Mouse (Mus musculus) midbrain, postnatal 0 days (tissue): Measurements from ENCODE around the gene Gucy1a1. TPM values are rescaled to one million over a fixed set of nuclear protein-coding genes. Genes with fewer than 3 reads are reported as not detected.

ENCODE experiments used
- ATAC-seq: fragments of 200-750 bp; cut with Nextera tagmentation; 2 replicates; pipeline ENCODE4 v1.8.0; 2017; ENCODE audit warnings: moderate number of reproducible peaks, mild to moderate bottlenecking, moderate TSS enrichment, moderate library complexity; ENCODE audit not compliant: low FRiP score
- DNase-seq: peaks from one replicate; pipeline ENCODE4 v3.0.0-alpha.2; 2015; ENCODE audit warnings: low spot score
- H3K27ac ChIP-seq: fragments of 300-500 bp; sonication (generic); 2 replicates; pipeline ENCODE4 v1.5.1; 2014; ENCODE audit warnings: low read depth, mild to moderate bottlenecking, low read length, mixed read lengths
- H3K27me3 ChIP-seq: fragments of 300-500 bp; sonication (generic); 2 replicates; pipeline ENCODE4 v1.6.1; 2014; ENCODE audit warnings: low read length, control low read depth, mixed read lengths; ENCODE audit not compliant: insufficient read depth
- H3K36me3 ChIP-seq: fragments of 300-500 bp; sonication (generic); 2 replicates; pipeline ENCODE4 v1.6.1; 2014; ENCODE audit warnings: low read length, control low read depth, mixed read lengths; ENCODE audit not compliant: insufficient read depth
- H3K4me1 ChIP-seq: fragments of 300-500 bp; sonication (generic); 2 replicates; pipeline ENCODE4 v1.6.1; 2014; ENCODE audit warnings: mild to moderate bottlenecking, control low read depth, antibody characterized with exemption, low read length, mixed read lengths; ENCODE audit not compliant: insufficient read depth
- H3K4me2 ChIP-seq: fragments of 300-500 bp; sonication (generic); 2 replicates; pipeline ENCODE4 v1.6.1; 2014; ENCODE audit warnings: low read depth, mild to moderate bottlenecking, low read length, mixed read lengths; ENCODE audit not compliant: poor library complexity, severe bottlenecking
- H3K4me3 ChIP-seq: fragments of 300-500 bp; sonication (generic); 2 replicates; pipeline ENCODE4 v1.5.1; 2014; ENCODE audit warnings: low read depth, mild to moderate bottlenecking, low read length, moderate library complexity
- H3K9ac ChIP-seq: fragments of 300-500 bp; sonication (generic); replicated peaks from 2 replicates; pipeline ENCODE4 v1.6.1; 2014; ENCODE audit warnings: mild to moderate bottlenecking, low read length, moderate library complexity, mixed read lengths; ENCODE audit not compliant: poor library complexity, severe bottlenecking
- H3K9me3 ChIP-seq: fragments of 300-500 bp; sonication (generic); 2 replicates; pipeline ENCODE4 v1.6.1; 2016; ENCODE audit warnings: low read length, control low read depth
- CTCF ChIP-seq: IDR thresholded peaks from 2 replicates; pipeline ENCODE4 v1.5.1; 2016; ENCODE audit warnings: antibody characterized with exemption, mild to moderate bottlenecking
- WGBS: fragments of 180-500 bp; shearing (Covaris S2); extraction: QIAGEN DNeasy Blood & Tissue Kit; methylation state at CpG from one replicate; pipeline ENCODE4 v1.1.7; 2014; 5-methylcytosine and 5-hydroxymethylcytosine counted together
- polyA plus RNA-seq: library from polyadenylated mRNA; unstranded; fragments of >200 nt; fragmentation: Nextera tagmentation; extraction: Ambion mirVana; gene quantifications from 2 replicates; pipeline ENCODE4 v1.2.1, GENCODE M21; 2015
- total RNA-seq: library from RNA; depleted of rRNA; stranded (reverse); fragments of >200 nt; gene quantifications from 2 replicates; pipeline ENCODE4 v1.2.3, GENCODE M21; 2014

Gucy1a1 gene
- total and polyA plus RNA-seq, 2 experiments from 2014 or later, result 21.4 to 45.7 TPM

DNA sequence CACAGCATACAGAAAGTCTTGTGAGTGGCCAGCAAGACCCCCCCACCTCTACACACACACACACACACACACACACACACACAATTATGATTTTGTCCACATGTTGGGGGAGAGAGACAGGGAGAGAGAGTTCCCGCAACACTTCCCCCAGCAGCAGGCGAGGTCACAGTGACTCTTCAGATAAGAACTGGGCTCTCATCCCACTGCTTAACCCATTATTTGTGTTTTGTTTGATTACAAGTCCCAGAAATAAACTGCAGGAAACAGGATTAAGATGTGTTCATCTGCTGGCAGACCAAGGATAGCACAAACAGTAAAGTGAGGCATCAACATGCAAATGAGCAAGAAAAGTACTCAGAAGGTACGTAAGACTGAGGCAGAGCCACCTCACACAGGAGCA lies 33.6 kb downstream of the Gucy1a1 start:
- H3K4me2 ChIP-seq, result no peak overlapping the region
- ATAC-seq, result no peak
- WGBS, result 68% methylated on average over 3 of the region's 3 CpGs
- no peaks in the 10 kb centered on the region for H3K36me3 ChIP-seq
- H3K27ac ChIP-seq, result no peak overlapping the region
- no peaks in the 10 kb centered on the region for H3K4me1 ChIP-seq
- H3K9me3 ChIP-seq, result no peaks in the 10 kb centered on the region
- no peaks in the 10 kb centered on the region for H3K27me3 ChIP-seq
- H3K4me3 ChIP-seq, result no peak overlapping the region
- no peak overlapping the region for H3K9ac ChIP-seq
- no peak for DNase-seq
- TF ChIP-seq CTCF, result no peak

DNA sequence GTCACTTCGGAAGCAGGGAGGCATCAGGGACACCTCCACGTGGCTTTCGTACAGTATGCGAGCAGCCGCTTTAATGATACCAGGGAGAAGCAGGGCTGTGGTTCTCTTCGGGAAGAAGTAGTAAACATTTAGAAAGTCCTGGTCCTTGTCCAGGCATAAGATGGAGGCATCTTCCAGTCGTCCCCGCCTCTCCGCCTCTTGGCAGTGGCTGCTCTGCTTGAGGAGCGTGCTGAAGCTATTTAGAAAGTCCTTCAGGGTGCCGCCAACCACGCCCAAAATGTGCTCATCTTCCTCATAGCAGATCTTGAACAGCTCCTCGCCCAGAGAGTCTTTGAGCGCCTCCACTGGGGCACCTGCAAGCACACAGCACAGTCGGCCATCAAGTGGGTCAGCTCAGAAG lies 36.6 kb downstream of the Gucy1a1 start:
- 96% methylated on average over 15 of the region's 15 CpGs for WGBS
- no peak for ATAC-seq

DNA sequence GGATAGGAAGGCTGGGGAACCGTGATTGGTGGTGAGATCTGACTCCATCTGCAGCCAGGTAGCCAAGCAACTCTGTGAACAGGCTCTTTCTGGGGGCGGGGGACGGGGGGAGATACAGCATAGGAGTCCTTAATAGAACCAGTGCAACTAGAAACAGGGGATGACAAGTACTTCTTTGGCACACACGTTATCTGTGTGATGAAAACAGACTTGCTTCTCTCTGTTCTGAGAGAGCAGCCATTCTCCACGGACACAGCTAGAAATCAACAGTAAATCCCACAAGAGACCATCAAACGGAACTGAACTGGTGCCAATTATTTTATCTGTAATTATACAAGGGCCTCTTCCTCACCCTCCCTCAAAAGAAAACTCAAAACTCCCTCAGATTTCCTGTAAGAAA lies 41.4 kb downstream of the Gucy1a1 start:
- WGBS, result 64% methylated on average over 6 of the region's 6 CpGs
- no peak for ATAC-seq
- no peak for TF ChIP-seq CTCF

More for the DNA sequence above, 36.6 kb downstream of the Gucy1a1 start:
- Histone ChIP-seq H3K9ac (no peak overlapping the region), H3K4me1 (no peaks in the 10 kb centered on the region), H3K27me3 (no peaks in the 10 kb centered on the region), H3K4me3 (no peak overlapping the region), H3K9me3 (no peaks in the 10 kb centered on the region), H3K27ac (no peak overlapping the region), H3K36me3 (no peaks in the 10 kb centered on the region), H3K4me2 (no peak overlapping the region)
- DNase-seq, result no peak
- no peak for TF ChIP-seq CTCF

DNA sequence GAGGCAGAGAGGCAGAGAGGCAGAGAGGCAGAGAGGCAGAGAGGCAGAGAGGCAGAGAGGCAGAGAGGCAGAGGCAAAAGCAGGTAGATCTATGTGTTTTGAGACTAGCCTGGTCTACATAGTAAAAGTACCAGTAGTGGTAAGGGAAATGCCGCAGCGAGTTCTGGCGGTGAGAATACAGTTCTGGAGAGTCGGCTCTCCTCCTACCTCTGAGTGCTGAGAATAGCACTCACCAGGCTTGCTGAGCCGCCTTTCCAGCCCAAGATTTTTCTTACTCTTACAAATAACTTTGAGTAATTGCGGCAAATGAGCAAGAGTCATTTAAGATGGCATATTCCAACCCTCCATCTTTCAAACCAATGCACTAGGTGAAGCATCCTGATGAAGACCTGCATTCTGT lies 46.5 kb downstream of the Gucy1a1 start:
- DNase-seq (no peak), ATAC-seq (no peak)
- Histone ChIP-seq H3K4me3 (no peak overlapping the region), H3K27ac (no peak overlapping the region), H3K4me1 (no peaks in the 10 kb centered on the region), H3K9ac (no peak overlapping the region), H3K36me3 (no peaks in the 10 kb centered on the region), H3K9me3 (no peaks in the 10 kb centered on the region), H3K27me3 (no peaks in the 10 kb centered on the region), H3K4me2 (no peak overlapping the region)
- no peak for TF ChIP-seq CTCF
- WGBS, result 83% methylated on average over 6 of the region's 6 CpGs

More for the DNA sequence above, 41.4 kb downstream of the Gucy1a1 start:
- Histone ChIP-seq H3K27me3 (no peaks in the 10 kb centered on the region), H3K4me3 (no peak overlapping the region), H3K27ac (no peak overlapping the region), H3K36me3 (no peaks in the 10 kb centered on the region), H3K9me3 (no peaks in the 10 kb centered on the region), H3K9ac (no peak overlapping the region), H3K4me1 (no peaks in the 10 kb centered on the region), H3K4me2 (no peak overlapping the region)
- DNase-seq, result no peak

DNA sequence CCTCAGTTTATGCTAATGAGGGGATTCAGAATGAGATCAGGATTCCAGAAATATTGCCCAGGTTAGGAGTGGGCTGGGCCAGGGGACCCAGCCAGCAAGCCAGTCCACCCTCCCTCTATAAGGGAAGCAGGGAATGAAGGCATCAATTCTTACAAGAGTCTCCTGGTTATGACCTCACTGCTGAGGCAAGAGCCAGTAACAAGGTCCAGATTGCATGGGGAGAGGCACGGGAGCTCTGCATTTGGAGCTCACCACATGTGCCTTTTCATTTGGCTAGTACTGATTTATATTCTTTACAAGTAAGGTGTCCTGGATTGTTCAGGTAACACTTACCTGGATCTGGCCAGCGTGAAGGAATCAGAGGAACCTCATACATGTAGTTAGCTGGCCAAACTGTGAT lies 48.8 kb downstream of the Gucy1a1 start:
- Histone ChIP-seq H3K27me3 (no peaks in the 10 kb centered on the region), H3K9me3 (no peaks in the 10 kb centered on the region), H3K4me2 (no peak overlapping the region), H3K4me3 (no peak overlapping the region), H3K4me1 (no peaks in the 10 kb centered on the region), H3K36me3 (no peaks in the 10 kb centered on the region), H3K27ac (no peak overlapping the region), H3K9ac (no peak overlapping the region)
- DNase-seq (no peak), ATAC-seq (no peak)
- WGBS, result 80% methylated on average over 2 of the region's 2 CpGs
- TF ChIP-seq CTCF, result no peak

DNA sequence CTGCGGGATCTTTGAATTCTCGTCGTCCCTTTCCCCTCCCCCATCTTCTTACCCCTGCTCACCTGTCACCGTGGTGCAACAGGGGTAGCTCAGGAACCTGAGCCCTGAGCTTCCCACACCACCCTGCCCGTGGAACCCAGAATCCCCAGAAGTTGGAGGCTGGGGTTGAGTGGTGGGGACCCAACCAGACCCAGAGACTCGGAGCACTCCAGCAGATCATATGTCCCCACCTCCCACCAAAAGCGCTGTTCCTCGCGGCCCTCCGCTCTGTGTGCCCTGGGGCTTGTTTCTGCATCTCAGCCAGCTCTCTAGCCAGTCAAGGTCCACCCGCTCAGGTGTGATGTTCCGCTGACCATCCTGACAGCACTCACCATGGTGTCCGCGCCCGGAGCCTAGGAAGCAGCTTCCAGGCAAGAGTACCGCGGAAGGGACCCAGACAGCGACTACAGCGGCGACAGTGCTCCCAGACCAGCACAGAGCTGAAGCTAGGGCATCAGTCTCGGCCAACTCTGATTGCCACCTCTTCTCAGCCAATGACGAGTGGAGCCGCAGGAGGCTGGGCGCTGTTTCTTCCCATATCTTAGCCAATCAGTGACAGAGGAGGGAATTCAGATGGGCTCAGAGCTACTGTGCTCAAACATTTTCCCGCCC lies 71.3 kb downstream of the Gucy1a1 start, which contains the start of gene Gucy1b1:
Gucy1b1 (minus strand) TSS at position 489 of the 651 bp plus-strand sequence.
- no peaks in the 10 kb centered on the region for H3K27me3 ChIP-seq
- under 1% methylated on average over 25 of the region's 25 CpGs for WGBS

More for the DNA sequence above, 71.3 kb downstream of the Gucy1a1 start, which contains the start of gene Gucy1b1:
- peak; percentile 99 for ATAC-seq
- peak; percentile 13; the same call in 1 of the 2 replicates for TF ChIP-seq CTCF
- peak within 1 kb of the TSS; percentile 68 for H3K4me3 ChIP-seq
- peak within 1 kb of the TSS; percentile 85 for H3K9ac ChIP-seq
- H3K27ac ChIP-seq, result peak within 1 kb of the TSS; percentile 87
- H3K36me3 ChIP-seq, result no peaks in the 10 kb centered on the region
- 0 out of 2 replicates have a peak, but pooled peaks cover 2% of the 10 kb centered on the region for H3K4me1 ChIP-seq
- H3K9me3 ChIP-seq, result no peaks in the 10 kb centered on the region
- DNase-seq, result peak; percentile 97
- peak within 1 kb of the TSS; percentile 81 for H3K4me2 ChIP-seq
